Mouse (Mus musculus): ENCODE data around the gene Cry2. TPM values are rescaled to one million over a fixed set of nuclear protein-coding genes. Genes with fewer than 3 reads are reported as not detected.
"Not testable (repeated sequence)": the region's sequence is repeated elsewhere in the genome, so short reads cannot be mapped to it uniquely, and the experiment has no call there.

Cry2 gene
- total RNA-seq, 2 experiments from 2014 or later = 0.19 to 1.5 TPM

DNA sequence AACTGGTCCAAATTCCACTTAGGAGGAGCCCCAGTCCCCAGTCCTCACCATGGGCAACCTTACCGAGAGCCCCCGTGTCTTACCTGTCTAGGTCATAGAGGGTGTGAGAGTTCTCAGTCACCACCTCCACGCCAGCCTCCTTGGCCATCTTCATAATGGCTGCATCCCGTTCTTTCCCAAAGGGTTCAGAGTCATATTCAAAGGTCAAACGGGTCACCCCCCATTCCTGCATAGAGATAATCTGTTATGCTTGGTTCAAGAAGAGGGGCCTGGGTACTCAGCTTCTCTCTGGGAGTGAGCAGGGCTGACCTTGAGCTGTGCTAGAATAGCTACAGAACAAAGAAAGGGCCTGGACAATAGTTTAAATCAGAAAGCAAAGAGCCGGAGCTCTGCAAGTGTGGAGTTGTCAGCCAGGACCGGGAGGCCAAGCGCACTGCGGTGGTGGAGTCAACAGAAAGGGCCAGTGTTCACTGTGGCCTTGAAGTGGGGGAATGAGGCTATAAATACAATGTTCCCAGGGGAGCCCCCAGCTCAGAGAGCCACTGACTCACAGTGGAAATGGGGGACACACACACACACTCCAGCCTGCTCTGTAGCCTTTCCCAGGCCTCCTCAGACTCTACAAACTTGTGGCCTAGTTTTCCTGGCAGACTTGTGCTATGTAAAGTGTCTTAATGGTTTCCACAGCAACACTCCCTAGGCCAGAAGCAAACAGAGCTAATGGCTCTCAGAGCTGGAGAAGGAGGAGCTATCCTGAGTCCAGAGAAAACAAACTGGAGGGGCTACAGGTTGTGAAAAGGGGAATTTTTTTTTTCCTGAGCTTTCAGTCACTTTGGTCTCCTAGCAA, 9.2 kb downstream of the Cry2 start:
- ATAC-seq (replicated peaks; ENCODE audit: low FRiP score, poor library complexity, severe bottlenecking) = no peak

DNA sequence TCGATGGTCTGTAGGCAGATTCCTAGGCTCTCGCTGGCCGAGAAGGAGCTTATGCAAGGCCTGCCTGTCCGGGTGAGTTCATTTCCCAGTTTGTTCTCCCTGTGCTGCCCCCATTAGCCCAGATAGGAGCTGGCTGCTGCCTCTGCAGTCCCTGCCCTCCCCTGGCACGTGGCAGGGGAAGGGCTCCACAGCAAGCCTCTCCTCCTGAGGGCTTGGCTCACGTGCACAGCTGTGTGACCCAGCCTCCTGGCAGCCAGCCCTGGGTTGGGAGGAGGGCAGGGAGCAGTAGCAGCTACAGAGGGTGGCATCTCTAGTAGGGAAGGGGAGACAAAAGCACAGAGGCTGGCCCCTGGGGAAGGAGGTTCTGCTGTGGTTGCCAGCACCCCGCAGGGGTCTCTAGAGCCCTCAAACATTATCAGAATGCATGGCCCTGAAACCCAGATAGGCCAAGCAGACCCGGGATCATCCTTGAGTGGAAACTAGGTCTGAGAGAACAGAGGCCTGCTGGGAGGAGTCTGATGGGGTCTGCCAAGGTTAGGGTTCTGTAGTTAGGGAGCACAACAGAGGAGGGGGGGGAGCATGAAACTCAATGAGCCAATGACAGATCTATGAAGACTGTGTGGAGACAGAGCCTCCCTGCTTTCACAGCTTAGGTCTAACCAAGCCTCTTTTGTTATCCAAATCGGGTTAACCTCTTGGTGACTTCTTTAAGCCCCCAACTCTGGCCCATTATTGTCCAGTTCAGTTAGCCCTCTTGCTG, 10.0 kb downstream of the Cry2 start:
- ATAC-seq (replicated peaks; ENCODE audit: low FRiP score, poor library complexity, severe bottlenecking) = no peak

DNA sequence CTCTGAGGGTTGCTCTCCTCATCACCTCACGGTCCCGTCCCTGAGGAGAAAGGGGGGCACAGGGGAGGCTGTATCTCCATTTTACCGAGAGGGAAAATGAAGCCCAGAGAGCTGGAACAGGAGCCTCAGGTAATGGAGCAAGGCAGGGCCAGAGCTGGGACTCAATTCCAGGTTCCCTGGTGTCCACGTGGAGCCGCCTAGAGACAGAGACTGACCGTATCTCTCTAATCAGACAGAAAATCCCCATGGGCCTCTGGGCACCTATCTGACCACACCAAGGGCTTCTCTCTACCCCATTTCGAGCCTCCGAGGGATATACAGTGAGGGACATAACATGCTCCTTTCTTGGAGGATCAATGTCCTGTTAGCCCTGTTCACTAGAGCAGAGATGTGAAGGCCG, 10.7 kb downstream of the Cry2 start:
- ATAC-seq (replicated peaks; ENCODE audit: low FRiP score, poor library complexity, severe bottlenecking) = no peak

DNA sequence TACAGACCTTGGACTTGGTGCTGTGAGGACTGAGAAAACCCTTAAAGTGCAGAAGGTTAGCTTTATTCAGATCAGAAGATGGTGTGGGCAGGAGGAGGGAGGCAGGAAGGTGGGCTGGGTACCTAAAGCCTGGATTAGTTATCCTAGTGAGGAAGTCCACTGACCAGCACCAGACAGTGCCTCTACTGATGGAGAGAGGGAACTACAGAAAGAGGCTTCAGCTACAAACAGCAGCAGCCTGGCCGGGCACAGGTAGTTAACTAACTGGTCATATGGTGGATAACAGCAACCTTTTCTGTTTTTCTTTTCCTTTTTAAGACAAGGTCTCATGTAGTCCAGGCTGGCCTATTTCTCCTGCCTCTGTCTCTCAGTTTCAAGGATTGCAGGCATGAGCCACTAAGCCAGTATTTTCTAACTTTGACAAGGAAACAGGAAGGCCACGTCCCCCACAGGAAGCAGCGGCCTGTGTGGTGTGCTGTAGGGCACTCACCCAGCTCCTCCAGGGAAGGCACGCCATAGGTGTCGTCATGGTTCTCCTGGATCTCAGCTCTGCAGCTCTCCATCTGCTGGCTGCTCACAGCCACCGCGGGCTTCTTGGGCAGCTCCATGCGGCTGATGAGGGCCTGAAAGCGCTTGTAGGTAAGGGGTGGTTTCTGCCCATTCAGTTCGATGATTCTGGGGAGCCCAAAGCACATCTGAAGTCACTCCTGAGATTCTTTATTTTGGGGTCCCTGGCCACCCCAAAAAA, 11.3 kb downstream of the Cry2 start:
- no peak for ATAC-seq (replicated peaks; ENCODE audit: low FRiP score, poor library complexity, severe bottlenecking)

DNA sequence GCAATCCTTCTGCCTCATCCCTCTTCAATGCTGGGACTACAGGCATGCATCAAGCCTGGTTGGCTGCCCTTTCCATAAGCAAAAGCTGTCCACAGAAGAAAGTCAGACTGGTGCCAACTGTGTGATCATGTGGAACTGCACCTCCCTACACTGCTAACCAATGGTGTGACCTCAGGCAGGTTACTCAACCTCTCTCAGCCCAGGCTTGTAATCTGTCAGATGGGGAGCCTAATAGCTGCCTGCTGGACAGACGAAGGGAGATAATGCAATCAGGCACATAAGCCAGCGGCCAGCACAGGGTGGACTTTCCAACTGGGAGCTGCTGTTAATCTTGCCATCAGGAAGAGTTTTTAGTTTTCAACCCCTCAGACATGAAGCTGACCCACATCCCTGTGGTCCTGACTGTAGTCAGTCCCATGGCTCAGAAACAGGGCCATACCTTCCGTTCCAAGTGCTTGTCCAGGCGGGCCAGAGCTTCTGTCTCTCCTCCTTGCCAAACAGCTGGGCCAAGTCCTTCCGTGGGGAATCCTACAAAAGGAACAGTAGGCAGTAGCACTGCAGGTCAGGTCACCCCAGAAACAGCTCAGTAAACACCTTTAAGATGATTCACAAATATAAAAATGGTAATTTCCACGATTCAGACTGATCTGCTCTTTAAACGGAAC, 12.0 kb downstream of the Cry2 start:
- ATAC-seq (replicated peaks; ENCODE audit: low FRiP score, poor library complexity, severe bottlenecking) = no peak

DNA sequence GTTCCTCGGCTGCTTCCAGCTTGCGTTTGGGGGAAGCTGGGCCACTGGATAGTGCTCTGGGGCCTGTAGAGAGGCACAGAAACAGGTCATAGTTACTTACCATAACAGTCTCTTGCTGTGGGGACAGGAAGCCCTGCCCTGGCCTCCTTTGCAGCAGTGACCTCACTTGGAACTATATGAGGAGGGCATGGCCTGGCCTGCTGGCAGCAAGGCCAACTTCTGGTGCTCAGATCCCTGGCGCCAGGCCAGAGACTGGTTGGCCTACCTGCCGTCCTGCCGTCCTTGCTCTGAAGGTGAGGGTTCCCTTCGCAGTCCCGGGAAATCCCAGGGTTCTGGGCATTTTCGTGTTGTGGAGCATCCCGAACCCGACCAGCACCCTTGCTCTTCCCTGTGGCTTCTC, 22.1 kb downstream of the Cry2 start:
- ATAC-seq (replicated peaks; ENCODE audit: low FRiP score, poor library complexity, severe bottlenecking) = no peak

DNA sequence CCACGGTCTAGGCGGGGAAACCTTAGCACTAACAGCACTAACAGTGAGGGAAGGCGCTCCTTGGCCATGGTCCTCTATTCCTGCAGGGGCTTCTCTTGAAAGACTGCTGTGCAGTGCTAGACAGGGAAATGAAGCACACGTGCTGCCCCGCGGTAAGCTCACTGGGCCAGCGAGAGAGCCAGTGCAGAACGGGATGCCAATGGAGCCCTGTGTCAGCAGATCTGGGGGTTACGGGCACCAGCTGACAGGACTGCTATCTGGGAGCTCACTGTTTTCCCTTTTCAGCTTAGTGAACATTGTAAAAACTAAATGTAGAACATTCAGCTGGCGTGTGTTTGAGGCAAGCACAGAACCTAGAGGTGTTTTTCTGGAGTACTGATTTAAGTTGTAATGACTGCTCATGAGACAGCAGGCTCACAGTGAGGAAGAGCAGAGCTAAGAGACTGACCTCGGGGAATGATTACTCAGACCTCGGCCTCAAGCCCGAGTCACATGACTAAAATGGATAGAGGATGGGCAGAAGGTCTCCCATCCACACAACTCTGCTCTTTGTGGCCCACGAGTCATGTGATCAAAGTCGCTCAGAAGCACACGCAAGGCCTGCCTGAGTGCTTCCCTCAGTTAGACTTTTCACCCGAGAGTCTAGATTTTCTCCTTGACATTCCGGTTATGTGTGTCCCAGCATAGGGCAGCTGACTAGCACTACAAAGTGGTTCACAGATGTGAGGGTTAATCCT, 25.4 kb downstream of the Cry2 start:
- ATAC-seq (replicated peaks; ENCODE audit: low FRiP score, poor library complexity, severe bottlenecking) = no peak

DNA sequence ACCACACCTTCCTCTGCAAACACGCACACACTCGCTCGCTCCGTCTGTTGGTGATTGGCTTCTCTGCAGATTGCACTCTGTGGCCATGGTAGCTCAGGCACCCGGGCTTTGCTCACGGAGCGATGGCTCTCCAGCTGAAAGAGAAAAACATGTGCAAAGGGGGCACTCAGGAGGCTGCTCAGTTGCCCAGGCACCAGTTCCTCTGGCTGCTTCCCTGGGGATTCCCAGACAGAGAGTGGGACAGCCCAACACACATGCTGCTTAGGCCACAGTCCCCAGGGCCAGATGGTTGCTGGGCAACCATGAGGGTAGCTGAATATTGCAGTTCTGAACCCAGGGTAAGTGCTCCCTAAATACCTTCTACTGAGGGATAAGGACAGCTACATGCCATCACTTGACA, 28.2 kb downstream of the Cry2 start:
- ATAC-seq (replicated peaks; ENCODE audit: low FRiP score, poor library complexity, severe bottlenecking) = no peak

DNA sequence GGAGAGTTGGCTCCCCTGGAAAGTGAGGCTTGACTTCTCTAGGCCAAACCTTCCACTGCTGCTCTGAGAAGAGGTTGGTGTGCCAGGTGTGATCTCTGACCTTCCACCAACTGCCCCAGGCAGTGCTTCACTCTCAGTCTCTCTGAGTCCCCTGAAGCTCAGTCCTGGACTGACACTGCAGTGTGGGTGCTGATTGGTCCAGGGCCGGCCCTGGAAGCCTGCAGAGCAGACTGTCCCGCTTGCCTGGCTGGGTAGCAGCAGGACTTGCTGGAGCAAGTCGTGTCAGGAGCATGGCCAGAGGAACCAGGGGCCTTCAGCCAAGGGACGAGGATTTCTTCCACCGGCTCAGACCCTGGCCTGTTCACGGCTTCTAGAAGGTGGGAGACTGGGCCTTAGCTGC, 29.1 kb downstream of the Cry2 start:
- ATAC-seq (replicated peaks; ENCODE audit: low FRiP score, poor library complexity, severe bottlenecking) = no peak

DNA sequence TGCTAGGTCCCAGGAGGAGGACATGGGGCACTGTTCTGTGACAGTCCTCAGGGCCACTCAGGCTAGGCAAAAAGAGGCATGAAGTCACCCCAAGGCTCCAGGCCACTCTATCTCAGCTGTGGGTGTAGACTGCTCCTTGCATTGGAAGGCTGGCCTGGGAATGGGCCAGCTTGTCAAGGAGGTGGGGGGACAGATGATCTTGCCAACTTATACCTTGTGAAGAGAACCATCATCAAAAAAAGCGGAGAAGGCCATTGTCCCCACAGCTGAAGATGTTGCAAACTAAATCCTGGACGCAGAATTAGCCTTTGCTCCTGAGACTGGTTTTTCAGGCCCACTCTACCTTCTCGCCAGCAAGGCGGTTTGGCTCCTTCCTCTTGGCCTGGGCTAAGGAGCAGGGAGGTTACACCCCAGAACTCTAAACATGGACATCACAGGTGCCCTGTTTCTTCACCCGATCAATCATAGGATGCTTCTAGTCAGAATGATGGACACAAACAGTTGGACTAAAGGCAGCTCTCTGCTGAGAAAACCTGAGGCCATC, 30.0 kb downstream of the Cry2 start:
- no peak for ATAC-seq (replicated peaks; ENCODE audit: low FRiP score, poor library complexity, severe bottlenecking)

DNA sequence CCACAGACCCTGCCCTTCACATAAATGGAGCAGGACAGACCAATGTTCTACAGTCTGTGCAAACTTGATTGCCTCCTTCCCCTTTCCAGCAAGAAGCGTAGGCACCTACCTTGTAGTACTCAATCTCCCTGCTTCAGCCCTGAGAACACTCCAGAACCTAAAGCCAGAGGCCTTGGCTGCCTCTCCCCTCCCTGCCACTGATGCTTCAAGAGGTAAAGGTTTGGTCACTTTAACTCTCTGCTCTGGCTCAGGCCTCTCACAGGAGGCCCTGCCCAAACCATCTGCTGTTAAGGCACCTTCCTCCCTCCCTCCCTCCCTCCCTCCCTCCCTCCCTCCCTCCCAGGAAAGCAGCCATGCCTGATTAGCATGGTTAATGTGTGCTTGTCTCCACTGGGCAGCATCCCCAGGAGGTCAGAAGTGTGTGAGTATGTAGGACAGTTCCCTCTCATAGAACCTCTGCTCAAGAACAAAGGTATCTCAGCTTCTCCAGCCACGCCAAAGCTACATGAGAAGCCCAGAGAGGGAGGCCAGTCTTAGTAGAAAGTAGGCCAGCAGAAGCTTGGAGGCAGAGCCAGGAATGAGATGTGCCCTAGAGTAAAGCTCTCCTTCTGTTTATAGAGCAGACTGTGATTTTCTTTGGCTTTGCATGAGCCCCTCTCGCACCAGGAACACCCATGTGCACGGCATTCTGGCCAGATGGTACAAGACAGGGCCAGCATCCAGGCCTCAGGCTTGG, 31.1 kb downstream of the Cry2 start:
- no peak for ATAC-seq (replicated peaks; ENCODE audit: low FRiP score, poor library complexity, severe bottlenecking)

DNA sequence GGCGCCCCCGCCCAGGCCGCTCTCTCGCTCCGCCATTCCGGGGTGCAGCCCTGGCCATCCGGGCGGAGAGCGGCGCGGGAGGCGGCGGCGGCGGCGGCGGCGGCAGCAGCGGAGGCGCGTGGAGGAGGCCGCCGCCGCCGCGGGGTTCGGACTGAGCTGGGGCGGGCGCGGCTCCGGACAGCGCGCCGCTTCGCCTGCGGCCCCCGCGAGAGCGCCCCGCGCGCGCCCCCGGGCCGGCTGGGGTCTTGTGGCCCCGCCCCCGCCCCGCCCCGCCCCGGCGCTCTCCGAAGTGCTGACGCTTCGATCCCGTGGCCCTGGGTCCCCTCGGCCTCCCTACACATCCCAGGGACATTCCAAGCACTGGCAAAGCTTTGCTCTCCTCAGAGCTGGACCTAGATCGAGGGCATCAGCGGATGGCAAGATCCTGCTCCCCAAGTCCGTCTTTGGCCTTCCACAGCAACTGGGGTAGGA, 32.7 kb downstream of the Cry2 start, which contains the start of gene Mapk8ip1:
TSS of gene Mapk8ip1 (minus strand) at position 173 of the 471 bp plus-strand sequence.
- no peak for ATAC-seq (replicated peaks; ENCODE audit: low FRiP score, poor library complexity, severe bottlenecking)

DNA sequence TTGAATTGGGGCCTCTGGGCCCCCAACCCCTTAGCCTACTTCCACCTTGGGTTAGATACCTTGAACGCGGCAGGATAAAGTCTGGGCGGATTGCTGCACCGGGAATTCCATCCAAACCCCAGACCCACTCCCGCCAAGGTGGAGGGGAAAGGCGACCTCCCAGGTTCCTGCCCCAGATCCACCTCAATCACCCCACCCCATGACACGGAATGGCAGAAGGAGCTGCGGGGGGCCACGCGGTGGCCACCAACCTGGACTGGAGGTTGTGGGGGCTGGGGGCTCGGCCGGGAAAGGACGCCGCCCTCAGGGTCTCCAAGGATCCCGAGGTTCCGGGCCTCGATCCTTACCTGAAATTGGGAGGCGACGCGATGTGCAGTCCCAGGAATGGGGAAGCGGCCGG, 33.2 kb downstream of the Cry2 start:
- ATAC-seq (replicated peaks; ENCODE audit: low FRiP score, poor library complexity, severe bottlenecking) = no peak

DNA sequence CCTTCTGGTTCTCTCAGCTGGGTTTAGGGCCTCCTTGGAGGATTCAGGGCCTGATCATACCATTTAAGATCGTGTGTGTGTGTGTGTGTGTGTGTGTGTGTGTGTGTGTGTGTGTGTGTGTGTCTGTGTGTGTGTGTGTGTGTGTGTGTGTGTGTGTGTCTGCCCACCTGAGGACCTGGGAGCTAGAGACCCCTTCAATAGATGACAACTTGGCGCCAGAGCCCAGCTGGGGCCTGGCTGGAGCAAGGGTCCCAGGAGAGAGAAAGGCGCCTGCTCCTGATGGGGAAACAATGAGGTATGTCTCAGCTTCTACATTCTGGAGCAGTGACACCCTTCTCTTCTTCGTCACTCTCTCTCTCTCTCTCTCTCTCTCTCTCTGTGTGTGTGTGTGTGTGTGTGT, 34.0 kb downstream of the Cry2 start:
- not testable (repeated sequence) for ATAC-seq (replicated peaks; ENCODE audit: low FRiP score, poor library complexity, severe bottlenecking)

DNA sequence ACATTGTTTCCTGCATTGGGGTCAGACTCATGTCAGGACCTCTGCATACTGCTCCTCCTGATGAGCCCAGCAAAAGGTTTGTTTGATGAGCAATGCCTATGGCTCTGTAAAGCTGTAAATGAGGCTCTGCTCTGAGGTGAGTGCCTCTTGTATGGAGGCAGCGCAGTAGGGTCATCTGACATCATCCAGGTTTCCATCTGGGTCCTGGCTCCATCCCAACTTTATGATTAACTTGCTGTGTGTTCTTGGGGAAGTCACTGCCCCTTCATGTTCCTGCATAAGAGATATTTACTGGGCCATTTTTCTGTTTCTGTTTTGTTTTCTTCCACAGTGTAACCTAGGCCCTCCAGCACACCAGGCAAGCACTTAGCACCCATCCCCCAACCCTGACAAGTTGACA, 36.4 kb downstream of the Cry2 start:
- ATAC-seq (replicated peaks; ENCODE audit: low FRiP score, poor library complexity, severe bottlenecking) = no peak

DNA sequence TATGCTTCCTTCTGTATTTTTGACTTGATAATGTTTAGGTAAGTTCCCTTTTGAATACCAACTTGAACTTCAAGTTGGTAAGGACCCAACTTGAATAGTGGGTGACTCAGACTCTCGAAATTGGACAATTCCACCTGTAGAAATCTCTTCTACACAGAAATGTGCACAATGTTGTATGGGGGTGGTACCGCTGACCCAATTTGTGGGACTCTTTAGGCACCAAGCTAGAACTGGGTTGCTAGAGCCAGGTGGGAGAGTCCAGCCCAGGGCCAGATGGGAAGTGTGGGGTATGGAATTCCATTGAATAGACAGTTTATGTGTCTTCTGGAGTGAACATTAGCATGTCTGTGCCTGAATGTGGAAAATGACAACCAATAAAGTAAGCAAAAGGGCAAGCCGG, 38.3 kb downstream of the Cry2 start:
- no peak for ATAC-seq (replicated peaks; ENCODE audit: low FRiP score, poor library complexity, severe bottlenecking)

DNA sequence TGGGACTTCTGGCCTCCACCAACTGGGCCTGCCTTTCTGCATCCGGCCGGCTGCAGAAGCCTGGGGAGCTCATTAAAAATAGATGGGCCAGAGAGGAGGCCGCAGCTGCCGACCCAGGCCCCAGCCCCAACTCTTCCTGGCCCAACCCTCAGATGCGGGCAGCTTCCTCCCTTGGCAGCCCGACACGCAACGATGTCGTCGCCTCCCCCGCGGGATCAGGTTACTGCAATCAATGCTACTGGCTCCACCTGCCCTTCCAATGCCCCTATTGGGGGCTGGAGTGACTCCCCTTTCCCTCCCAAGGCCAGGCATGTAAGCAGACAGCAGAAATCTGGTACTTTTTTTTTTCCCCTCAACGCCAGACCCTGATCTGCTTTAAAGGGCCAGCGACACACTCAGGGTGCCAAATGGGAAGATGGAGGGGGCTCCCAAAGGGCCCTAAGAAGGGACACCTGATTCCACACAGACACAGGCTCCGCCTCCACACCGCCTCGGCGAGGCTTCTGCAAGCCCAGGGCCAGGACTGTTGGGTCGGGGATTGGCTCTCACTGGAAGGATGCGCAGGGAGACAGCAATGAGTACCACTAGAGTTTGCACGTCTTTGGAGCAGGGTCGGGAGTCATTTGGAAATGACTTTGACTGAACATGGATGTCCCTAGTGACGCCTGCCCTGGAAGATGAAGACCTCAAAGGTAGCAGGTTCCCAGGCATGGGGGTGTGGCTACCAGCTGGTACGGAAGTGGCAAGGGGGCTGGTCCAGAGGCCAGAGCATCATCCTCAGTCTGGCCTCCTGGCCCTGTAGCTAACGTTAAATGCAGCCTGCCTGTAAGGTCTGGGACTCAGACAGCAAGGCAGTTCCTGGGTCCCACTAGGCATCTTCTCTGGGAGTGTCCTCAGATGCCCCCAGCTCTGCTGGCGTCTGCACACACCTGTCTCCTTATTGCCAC, 41.3 kb downstream of the Cry2 start:
- ATAC-seq (replicated peaks; ENCODE audit: low FRiP score, poor library complexity, severe bottlenecking) = no peak
